Mouse (Mus musculus): ENCODE results near the gene Ddb2. TPM values are rescaled to one million over a fixed set of nuclear protein-coding genes. Genes with fewer than 3 reads are reported as not detected.

The Ddb2 gene
- total RNA-seq, 2 experiments from 2014 or later: 3.0 to 3.9 TPM

DNA sequence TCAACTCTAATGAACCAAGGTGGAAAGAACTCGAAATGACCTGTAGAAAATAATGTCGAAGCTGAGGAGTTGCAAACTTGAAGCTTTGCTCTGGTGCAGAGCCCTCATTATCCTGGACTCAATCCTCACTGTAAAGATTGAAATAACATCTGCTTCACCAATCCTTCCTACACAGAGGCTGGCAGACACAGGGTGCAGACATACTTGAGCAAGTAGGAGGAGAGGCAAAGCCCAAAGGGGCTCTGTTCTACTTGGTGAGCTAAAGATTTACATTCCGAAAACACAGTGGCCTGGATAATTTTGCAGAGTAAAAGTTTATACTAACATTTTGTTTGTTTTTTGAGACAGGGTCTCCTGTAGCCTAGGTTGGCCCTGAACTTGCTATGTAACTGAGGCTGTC is 37.9 kb downstream of the Ddb2 start:
- intact Hi-C loops (cut with DNase I): no loop called here
- no peak for DNase-seq

DNA sequence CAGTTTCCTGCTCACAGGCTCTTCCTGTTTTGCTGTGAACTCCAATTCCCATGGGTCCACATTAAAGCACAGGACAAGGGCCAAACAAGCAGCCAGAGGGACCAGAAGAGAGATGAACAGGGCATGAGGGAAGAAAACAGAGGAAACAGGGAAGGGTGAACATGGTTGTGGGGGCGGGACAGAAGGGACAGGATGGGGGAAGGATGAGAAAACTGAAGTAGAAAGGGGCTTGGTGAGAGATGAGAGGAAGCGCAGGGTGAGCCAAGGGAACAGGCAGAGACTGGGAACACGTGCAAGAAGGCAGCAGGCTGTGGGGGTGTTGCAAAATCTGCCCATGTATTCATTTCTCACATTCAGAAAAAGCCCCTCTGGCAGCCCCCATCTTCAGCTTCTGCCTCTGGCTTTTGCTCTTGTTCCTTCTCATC is 40.2 kb downstream of the Ddb2 start:
- peak; percentile 41 to 53 for DNase-seq
- intact Hi-C loops (cut with DNase I): no loop called here

DNA sequence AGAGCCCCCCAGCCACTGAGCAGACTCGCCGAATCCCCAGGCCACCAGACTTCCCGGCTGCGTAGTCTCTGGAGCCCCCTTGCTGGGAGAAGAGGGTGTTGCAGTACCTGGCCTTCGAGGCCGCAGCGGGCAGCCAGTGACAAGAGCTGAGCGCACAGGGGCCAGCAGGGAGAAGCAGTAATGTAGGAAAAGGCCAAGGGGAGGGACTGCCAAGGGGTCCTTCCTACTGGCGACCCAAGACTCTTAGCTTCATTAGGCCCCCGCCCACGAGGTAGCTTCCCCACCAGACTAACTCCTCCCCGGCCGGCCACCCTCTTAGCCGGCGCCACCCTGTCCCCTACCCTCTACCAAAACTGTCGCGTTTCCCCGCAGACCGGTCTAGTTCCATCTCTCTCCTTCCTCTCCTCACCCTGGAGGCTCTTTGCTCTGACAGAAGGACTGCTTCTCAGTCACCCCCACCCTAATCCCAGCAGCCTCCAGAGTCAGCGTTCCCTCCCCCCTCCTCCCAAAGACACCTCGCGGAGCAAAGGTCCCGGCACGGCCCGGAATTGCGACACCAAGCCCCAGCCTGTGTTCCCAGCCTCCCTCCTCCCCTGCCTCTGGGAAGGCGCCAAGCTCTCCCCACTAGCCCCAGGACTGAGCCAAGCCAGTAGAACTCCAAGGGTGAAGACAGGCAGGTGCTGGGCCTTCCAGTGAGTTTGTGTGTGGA is 42.0 kb downstream of the Ddb2 start:
- intact Hi-C loops (cut with DNase I): loop anchor here (1.0 to 5.0 kb wide), 2 partner anchors 73 to 79 kb away; no protein-coding TSS in a partner anchor
- peak; percentile 85 to 87 for DNase-seq

DNA sequence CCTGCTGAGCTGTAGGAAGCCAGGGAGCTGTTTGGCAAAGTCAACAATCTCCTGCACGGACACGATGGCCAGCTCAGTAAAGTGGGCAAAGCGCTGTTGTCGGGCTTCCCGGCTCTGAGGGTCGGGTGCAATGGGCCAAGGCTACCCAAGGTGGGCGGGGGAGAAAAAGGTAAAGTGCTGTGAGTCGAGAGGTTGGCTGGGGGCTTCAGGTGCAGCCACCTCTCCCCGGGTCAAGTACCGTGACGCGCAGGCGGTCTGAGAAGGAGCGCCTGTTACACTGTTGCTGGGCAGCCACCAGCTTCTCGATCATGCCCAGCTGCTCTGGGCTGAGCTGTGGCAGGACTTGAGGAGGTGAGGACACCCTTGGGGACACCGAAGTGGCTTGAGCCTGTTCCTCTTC is 46.3 kb downstream of the Ddb2 start:
- no peak for DNase-seq
- intact Hi-C loops (cut with DNase I): loop anchor here (5.0 kb wide), 1 partner anchor 77 kb away; no protein-coding TSS in a partner anchor

DNA sequence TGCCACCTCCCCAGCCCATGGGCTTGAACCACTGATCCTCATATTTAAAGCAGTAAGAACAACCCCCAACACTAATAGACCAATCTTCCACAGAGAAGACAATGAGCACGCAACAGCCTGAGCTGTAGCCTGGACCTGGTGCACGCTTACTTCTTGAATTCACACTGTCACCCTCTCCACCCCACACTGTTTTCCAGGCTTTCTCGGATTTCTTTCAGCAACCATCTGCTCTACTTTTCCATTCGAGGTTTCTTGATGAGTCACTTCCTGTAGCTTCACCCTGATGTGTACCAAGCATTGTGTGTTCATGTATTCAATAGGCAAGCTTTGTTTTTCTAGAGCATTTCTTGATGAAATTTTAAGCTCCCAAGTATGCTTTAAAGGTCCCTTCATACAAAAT is 49.4 kb downstream of the Ddb2 start:
- intact Hi-C loops (cut with DNase I): no loop called here
- no peak for DNase-seq

DNA sequence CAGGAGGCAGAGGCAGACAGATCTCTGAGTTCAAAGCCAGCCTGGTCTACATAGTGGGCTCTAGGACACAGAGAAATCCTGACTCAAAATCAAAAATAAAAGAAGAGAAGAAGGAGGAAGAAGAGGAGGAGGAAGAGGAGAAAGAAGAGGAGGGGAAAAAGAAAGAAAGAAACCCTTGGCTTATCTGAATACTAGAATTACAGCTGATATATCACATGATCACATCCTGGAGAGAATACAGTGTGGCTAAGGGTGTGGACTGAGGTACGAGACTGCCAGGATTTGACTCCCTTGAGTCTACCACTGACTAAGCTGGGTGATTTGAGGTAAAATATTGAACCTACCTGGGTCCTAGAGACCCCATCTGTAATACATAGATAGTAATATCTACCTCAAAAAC is 50.6 kb downstream of the Ddb2 start:
- intact Hi-C loops (cut with DNase I): no loop called here
- no peak for DNase-seq

DNA sequence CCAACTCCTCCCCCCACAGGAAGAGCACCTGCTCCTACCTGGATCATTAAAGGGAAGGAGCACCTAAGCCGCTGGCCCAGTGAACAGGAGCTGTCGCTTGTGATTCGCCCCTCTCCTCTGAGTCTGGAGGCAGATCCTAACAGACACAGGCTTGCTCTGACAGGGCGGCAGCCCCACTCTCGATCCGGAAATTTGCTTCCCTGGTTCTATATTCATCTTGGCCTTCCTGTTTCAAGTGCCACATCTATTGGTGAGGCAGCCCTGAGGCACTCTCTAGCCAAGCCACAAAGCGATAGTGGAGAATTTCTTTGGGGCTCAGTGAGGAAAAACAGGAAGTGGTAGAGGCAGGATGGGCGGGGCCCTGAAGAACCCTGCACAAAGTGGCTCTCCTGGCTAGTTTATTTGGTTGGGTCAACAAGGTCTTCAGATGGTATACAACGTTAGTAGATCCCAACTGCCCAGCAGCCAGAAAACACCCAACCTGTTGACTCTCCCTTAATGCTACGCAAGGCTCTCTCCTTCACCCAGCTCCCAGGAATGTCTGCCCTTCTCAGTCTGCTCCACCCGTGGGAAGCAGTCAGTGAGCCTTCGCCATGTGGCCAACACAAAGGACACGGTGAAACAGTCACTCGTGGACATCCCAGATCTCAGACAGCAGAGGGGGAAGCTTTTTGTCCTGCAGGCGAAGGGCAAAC is 52.9 kb downstream of the Ddb2 start, which contains the start of gene Madd:
Gene Madd, minus strand, starts transcription at position 127 of the 695 bp plus-strand sequence.
- intact Hi-C loops (cut with DNase I): loop anchor here (2.0 kb wide), 1 partner anchor 19 kb away; the partner anchor contains the start of genes Acp2 and Nr1h3

DNA sequence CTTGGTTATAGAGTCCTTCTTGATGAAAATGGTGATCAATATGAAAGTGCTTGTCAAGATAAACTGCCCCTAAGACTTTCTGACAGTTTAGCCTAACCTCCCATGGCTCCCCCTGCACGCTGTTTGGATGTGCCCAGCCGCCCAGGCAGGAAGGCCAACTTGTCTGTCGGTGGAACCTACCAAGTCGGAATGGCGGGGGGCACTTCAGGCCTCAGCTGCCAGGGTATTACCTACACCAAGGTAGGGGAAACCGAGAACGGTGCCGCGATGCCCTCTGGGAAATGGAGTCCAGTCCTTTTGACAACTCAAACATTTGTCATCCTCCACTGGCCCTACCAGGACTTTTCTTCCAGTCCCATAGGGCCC is 53.7 kb downstream of the Ddb2 start:
- DNase-seq: peak; percentile 87
- intact Hi-C loops (cut with DNase I): loop anchor here (2.0 kb wide), 1 partner anchor 20 kb away; the partner anchor contains the start of genes Acp2 and Nr1h3

More for the DNA sequence above, 52.9 kb downstream of the Ddb2 start, which contains the start of gene Madd:
- DNase-seq: peak; percentile 49 to 57

DNA sequence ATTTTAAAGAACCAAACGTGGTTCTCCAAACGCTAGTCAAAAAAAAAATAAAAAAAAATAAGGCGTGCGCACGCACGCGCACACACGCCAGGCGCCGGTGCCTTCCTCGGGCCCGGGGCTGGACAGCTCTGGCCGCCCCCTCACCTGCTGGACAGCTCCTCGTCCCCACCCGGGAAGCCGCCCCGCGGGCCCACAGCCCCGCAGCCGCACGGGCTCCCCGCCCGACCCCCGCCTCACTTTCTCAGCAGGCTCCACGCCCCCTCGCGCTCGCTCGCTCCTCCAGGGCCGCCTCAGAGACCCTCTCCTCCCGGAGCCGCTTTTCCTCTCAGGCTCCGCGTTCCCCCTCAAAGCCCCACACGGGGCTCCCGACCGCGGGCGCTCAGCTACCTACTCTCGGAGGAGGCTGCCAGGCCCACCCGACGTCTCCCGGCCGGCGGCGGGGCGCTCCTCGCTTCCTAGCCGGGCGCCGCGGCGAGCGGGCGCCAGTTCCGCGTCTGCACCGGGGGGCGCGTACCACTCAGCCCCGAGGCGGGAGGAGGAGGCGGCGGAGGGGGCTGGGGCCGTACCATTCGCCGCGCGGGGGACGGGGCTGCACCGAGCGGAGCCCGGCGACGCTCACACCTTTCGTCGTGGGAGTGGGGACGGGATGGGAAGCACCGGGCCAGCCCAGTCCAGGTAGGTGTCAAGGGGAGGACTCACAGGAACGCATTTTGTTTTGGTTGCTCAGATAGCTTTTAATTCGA is 54.2 kb downstream of the Ddb2 start:
- DNase-seq: peak; percentile 62 to 66
- intact Hi-C loops (cut with DNase I): loop anchor here (2.0 kb wide), 1 partner anchor 20 kb away; the partner anchor contains the start of genes Acp2 and Nr1h3

DNA sequence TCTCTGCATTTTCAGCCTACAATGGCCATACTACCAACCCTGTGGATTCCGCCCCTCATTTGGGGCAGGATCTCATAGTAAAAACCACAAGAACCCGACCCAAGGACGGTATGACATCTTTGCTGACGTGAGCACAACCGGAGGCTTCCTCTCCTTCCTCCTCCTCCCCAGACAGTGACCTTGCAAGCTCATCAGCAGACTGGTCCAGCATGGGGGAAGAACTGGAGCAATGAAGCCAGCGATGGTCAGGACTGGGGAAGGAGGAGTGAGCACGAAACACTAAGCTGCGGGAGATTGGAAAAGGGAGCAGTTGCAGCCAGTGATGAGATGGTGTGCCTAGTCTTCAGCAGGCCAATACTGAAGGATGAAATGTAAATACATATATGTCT is 54.8 kb downstream of the Ddb2 start:
- intact Hi-C loops (cut with DNase I): loop anchor here (2.0 kb wide), 1 partner anchor 21 kb away; the partner anchor contains the start of genes Acp2 and Nr1h3
- no peak for DNase-seq

DNA sequence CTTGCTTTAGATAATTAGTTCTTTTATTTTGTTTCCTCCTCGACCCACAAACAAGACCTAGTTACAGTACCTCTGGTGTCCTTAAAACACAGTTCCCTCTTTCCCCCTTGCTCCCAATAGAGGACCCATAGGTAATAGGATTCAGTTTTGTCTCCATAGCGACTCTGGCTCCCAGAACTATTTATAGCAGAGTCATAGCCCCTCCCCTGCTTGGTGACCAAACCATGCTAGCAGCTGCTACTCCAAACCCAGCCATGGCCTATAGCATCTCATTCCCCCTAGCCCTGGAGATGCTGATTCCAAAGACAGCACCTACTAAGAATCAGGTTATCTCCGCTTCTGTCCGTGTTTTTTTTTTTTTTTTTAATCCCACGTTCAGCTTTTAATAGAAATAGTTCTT is 56.1 kb downstream of the Ddb2 start:
- DNase-seq: no peak
- intact Hi-C loops (cut with DNase I): no loop called here

DNA sequence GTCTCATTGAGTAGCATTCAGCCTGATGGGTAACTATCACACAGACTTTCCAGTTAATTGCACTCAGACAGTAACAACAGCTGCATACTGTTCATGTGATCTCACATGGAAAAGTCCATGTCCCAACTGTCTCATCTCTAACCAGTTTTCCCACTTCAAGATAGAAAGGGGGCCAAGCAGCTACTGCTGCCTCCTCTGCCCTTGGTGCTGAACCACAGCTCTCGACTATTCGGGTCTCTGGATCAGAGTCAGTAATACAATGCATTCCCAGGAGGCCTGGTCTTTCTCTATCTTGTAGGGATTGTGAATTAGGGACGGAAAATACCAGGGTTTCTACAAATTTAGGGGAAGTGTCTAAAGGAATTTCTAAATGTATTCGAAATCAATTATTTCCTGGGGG is 57.0 kb downstream of the Ddb2 start:
- intact Hi-C loops (cut with DNase I): no loop called here
- DNase-seq: no peak

DNA sequence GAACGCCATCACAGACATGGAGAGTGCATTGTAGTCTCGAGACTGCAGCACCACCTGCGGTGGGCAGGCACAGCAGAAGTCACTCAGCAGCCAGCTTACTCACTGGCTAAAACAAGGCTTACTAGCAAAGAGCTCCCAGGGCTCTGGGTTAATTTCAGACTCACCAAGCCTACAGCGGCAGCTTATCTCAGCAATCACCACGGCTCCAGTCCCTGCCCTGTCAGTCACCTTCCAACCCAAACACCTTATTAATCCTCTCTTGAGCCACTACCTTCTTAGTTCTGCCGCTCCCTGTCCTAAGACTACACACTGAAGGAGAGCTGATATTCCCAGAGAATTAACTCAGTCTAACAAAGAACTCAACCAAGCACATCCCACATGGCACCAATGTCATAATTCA is 60.5 kb downstream of the Ddb2 start:
- DNase-seq: no peak
- intact Hi-C loops (cut with DNase I): no loop called here

DNA sequence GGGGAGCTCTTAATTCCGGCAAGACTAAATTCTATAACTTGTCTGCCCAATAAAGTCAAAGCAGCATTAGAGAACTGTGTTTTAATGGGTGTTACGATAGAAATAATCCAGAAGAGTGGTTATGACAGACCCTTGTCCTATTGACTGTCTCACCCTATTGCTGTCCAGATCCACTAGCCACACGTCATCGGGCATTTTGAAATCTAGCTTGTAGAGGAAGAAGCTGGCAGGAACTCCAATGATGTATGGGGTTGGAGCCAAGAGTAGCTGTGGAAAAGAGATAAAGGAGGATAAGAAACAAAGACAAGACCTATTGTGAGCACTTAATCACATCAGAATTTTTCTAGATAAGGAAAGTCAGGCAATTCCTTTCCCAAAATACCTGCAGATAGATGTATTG is 61.3 kb downstream of the Ddb2 start:
- intact Hi-C loops (cut with DNase I): no loop called here
- DNase-seq: no peak

DNA sequence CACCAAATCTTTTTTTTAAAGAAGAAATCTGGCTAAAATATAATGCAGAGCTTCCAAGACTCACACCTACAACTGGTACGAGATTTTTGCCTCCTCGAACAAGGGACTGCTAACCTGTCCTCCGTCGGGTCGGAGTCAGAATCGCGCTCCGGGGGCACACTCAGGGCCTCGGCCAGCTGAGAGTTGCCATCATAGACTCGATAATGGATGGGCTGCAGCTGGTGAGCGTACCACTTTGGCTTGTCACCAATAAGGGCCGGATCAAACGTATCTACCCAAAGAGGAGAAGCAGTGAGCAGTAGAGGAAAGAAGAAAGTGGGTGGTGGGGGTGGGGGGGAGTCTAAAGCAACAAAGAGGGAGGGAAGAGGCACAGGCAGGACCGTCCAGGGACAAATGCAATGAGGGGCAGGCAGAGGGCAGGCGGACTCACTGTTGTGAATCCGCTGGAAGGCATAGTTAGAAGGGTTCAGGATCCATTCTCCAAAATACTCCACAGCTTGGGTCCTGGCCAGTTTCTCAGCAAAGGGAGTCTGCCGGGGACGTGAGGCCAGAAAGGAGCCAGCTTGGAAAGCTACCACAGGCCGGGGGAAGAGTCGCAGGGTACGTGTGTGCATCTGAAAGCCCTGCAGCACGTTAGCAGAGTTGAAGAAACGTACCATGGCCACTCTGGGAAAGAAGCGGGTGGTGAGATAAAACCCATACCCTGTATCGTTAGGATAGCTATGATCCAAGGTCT is 67.0 kb downstream of the Ddb2 start:
- no peak for DNase-seq
- intact Hi-C loops (cut with DNase I): no loop called here

DNA sequence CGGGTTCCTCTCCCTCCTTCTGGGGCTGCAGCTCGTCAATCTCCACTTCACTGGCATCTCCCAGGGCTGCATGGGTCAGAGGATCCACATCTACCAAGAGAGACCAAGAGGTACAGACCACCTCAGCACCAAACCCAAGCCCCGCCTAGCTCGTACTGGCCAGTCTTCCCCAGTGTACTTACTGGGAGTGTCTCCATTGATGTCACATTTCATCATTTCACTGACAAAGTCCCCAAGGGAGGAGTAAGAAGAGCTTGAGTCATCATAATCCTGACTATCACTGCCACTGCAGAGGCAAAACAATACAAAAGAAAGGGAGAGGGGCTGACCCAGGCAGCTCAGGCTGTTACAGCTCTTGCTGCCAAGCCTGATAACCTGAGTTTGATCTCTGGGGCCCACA is 69.2 kb downstream of the Ddb2 start:
- no peak for DNase-seq
- intact Hi-C loops (cut with DNase I): no loop called here

DNA sequence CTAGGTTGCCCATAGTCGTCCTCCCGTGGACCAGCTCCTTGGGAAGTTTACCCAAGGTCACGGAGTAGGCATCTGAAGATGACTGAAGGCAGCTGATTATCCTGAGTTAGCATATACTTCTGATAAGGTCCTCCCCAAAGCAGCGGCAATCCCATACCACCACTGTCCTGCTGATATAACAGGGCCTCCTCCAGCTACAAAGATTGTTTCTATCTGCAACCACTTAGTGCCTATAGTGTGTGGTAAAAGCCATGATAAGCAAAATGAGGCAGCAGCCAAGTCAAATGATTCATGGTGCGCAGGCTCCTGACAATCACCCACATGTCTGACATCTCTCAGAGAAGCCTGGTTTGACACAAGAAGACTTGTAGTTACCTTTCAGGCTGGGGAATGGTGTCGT is 71.8 kb downstream of the Ddb2 start:
- intact Hi-C loops (cut with DNase I): no loop called here
- DNase-seq: no peak

DNA sequence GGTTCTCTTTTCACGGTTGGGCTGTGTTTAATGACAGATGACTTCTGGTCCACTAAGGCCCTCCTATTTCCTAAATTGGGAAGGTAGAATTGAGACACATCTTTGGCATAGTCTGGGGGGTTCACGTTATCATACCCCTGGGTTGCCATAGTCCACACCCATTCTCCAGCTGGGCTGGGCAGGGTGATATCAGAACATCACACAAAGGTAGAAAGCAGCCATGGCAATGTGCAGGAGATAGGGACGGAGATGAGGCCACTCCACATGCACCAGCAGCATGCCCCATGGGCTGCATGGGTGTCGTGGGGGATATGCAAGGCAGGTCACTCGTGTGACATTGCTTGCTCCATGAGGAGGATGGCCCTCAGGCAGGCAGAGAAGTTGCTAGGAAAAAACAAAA is 73.2 kb downstream of the Ddb2 start:
- no peak for DNase-seq
- intact Hi-C loops (cut with DNase I): no loop called here

DNA sequence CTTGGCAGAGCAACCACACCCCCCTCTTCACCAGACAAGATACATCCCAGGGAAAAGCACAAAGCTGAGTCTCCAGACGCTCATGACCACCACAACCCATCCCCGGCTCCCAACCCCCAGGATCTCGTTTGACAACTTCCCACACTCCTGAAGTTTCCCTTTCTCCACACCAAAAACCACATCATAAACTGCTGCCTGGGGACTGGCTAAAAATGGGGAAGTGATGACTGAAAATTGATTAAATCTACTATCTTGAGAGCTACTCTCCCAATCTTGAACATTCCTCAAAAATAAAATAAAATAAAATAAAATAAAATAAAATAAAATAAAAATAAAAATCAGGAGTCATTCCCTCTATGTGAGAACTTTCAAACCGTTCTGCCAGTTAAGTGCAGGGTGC is 73.8 kb downstream of the Ddb2 start:
- intact Hi-C loops (cut with DNase I): no loop called here
- no peak for DNase-seq

All from heart, postnatal 36 days (tissue).